Mouse (Mus musculus) hindbrain, embryonic 14.5 days (tissue): ENCODE measurements around the gene Olfr1278. TPM values are rescaled to one million over a fixed set of nuclear protein-coding genes. Genes with fewer than 3 reads are reported as not detected.

Source experiments
- polyA plus RNA-seq: library from polyadenylated mRNA; unstranded; fragments of >200 nt; fragmentation: Nextera tagmentation; extraction: Ambion mirVana; gene quantifications from 2 replicates; pipeline ENCODE4 v1.2.1, GENCODE M21; 2014

Olfr1278 gene
- polyA plus RNA-seq, 1 experiment from 2014 or later = not detected

Other genes starting within 250 kb of the Olfr1278 start
- not detected in 2 replicates for gene Gm13941, start 184.2 kb upstream of the Olfr1278 start, polyA plus RNA-seq
- not detected in 2 replicates for gene Gm15130, start 137.2 kb upstream of the Olfr1278 start, polyA plus RNA-seq
- gene 4930430A15Rik, start 60.5 kb upstream of the Olfr1278 start, polyA plus RNA-seq = not detected in 2 replicates
- not detected in 2 replicates for gene Olfr1275, start 54.9 kb upstream of the Olfr1278 start, polyA plus RNA-seq
- gene Olfr1276, start 35.6 kb upstream of the Olfr1278 start, polyA plus RNA-seq = not detected in 2 replicates
- gene Olfr1277, start 16.0 kb upstream of the Olfr1278 start, polyA plus RNA-seq = not detected in 2 replicates
- gene Olfr1279, start 10.5 kb downstream of the Olfr1278 start, polyA plus RNA-seq = not detected in 2 replicates
- not detected in 2 replicates for gene Olfr1280, start 23.9 kb downstream of the Olfr1278 start, polyA plus RNA-seq
- not detected in 2 replicates for gene Olfr1281, start 36.4 kb downstream of the Olfr1278 start, polyA plus RNA-seq
- gene Olfr1282, start 45.9 kb downstream of the Olfr1278 start, polyA plus RNA-seq = not detected in 2 replicates
- not detected in 2 replicates for gene Olfr1283, start 76.7 kb downstream of the Olfr1278 start, polyA plus RNA-seq
- not detected in 2 replicates for gene Olfr1284, start 85.4 kb downstream of the Olfr1278 start, polyA plus RNA-seq
- not detected in 2 replicates for gene Olfr1286, start 133.0 kb downstream of the Olfr1278 start, polyA plus RNA-seq
- not detected in 2 replicates for gene Olfr1287, start 159.0 kb downstream of the Olfr1278 start, polyA plus RNA-seq
- not detected in 2 replicates for gene Olfr1288, start 184.0 kb downstream of the Olfr1278 start, polyA plus RNA-seq
- gene Olfr1289, start 190.7 kb downstream of the Olfr1278 start, polyA plus RNA-seq = not detected in 2 replicates
- gene Olfr1290, start 203.7 kb downstream of the Olfr1278 start, polyA plus RNA-seq = not detected in 2 replicates
- gene Olfr1291-ps1, start 207.0 kb downstream of the Olfr1278 start, polyA plus RNA-seq = not detected in 2 replicates
- not detected in 2 replicates for gene Olfr1293-ps, start 235.1 kb downstream of the Olfr1278 start, polyA plus RNA-seq